Mouse (Mus musculus) embryonic facial prominence, embryonic 15.5 days (tissue): ENCODE results near the gene Thbs4. TPM values are rescaled to one million over a fixed set of nuclear protein-coding genes. Genes with fewer than 3 reads are reported as not detected.

Source experiments
- ATAC-seq: fragments of 200-750 bp; cut with Nextera tagmentation; 2 replicates; pipeline ENCODE4 v1.8.0; 2017; ENCODE audit warnings: low read depth, moderate TSS enrichment; ENCODE audit not compliant: insufficient number of reproducible peaks, low FRiP score, low TSS enrichment
- H3K27ac ChIP-seq: fragments of 300-500 bp; sonication (generic); replicated peaks from 2 replicates; pipeline ENCODE4 v1.5.1; 2015; ENCODE audit warnings: mild to moderate bottlenecking, inconsistent platforms
- H3K27me3 ChIP-seq: fragments of 300-500 bp; sonication (generic); 2 replicates; pipeline ENCODE4 v1.6.1; 2015; ENCODE audit warnings: inconsistent platforms
- H3K36me3 ChIP-seq: fragments of 300-500 bp; sonication (generic); 2 replicates; pipeline ENCODE4 v1.6.1; 2015; ENCODE audit warnings: mild to moderate bottlenecking, inconsistent platforms
- H3K4me1 ChIP-seq: fragments of 300-500 bp; sonication (generic); 2 replicates; pipeline ENCODE4 v1.6.1; 2015; ENCODE audit warnings: inconsistent platforms
- H3K4me2 ChIP-seq: fragments of 300-500 bp; sonication (generic); replicated peaks from 2 replicates; pipeline ENCODE4 v1.6.1; 2015; ENCODE audit warnings: mild to moderate bottlenecking, inconsistent platforms
- H3K4me3 ChIP-seq: fragments of 300-500 bp; sonication (generic); replicated peaks from 2 replicates; pipeline ENCODE4 v1.5.1; 2015; ENCODE audit warnings: mild to moderate bottlenecking, inconsistent platforms
- H3K9ac ChIP-seq: fragments of 300-500 bp; sonication (generic); 2 replicates; pipeline ENCODE4 v1.6.1; 2015; ENCODE audit warnings: inconsistent platforms
- H3K9me3 ChIP-seq: fragments of 300-500 bp; sonication (generic); replicated peaks from 2 replicates; pipeline ENCODE4 v1.6.1; 2016; ENCODE audit warnings: inconsistent platforms
- WGBS: fragments of 180-500 bp; shearing (Covaris S2); methylation state at CpG from one replicate; pipeline ENCODE4 v1.1.7; 2015; 5-methylcytosine and 5-hydroxymethylcytosine counted together
- polyA plus RNA-seq: library from polyadenylated mRNA; unstranded; fragments of >200 nt; fragmentation: Nextera tagmentation; extraction: Ambion mirVana; gene quantifications from 2 replicates; pipeline ENCODE4 v1.2.1, GENCODE M21; 2015

Thbs4 gene
- polyA plus RNA-seq, 1 experiment from 2014 or later, result 30.8 TPM

GRCm38 (mm10) chr13:92760519-92760918, 34.1 kb downstream of the Thbs4 start:
- 85% methylated on average over 6 of the region's 6 CpGs for WGBS
- H3K4me2 ChIP-seq, result no peak overlapping the region
- H3K27ac ChIP-seq, result no peak overlapping the region
- H3K4me1 ChIP-seq, result no peaks in the 10 kb centered on the region
- no peak for ATAC-seq
- H3K36me3 ChIP-seq, result no peaks in the 10 kb centered on the region
- H3K27me3 ChIP-seq, result no peaks in the 10 kb centered on the region; the same call in 1 of the 2 replicates
- H3K9me3 ChIP-seq, result no peaks in the 10 kb centered on the region
- H3K9ac ChIP-seq, result no peak overlapping the region
- H3K4me3 ChIP-seq, result no peak overlapping the region

DNA sequence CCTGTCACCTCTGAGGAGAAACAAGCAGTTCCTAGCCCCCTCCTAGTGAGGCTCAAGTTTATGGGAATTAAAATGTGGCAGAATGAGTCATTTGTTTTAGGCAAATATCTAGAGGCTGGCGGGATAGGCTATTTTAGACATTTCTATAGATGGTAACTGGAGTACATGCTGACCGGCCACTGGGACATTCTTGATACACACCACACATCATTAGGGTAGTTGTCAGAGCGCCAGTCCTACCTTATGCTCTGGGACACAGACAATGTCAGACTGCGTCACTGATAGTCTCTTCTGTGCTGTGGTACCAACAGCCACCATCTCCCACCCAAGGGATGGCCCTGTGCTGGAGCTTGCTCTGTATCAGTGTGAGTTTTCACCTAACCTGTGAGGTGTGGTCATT, 35.5 kb downstream of the Thbs4 start:
- Histone ChIP-seq H3K4me2 (no peak overlapping the region), H3K9me3 (no peaks in the 10 kb centered on the region), H3K9ac (no peak overlapping the region), H3K4me3 (no peak overlapping the region), H3K27ac (no peak overlapping the region), H3K4me1 (no peaks in the 10 kb centered on the region), H3K27me3 (no peaks in the 10 kb centered on the region; the same call in 1 of the 2 replicates), H3K36me3 (no peaks in the 10 kb centered on the region)
- ATAC-seq, result no peak
- WGBS, result 88% methylated on average over 4 of the region's 4 CpGs

DNA sequence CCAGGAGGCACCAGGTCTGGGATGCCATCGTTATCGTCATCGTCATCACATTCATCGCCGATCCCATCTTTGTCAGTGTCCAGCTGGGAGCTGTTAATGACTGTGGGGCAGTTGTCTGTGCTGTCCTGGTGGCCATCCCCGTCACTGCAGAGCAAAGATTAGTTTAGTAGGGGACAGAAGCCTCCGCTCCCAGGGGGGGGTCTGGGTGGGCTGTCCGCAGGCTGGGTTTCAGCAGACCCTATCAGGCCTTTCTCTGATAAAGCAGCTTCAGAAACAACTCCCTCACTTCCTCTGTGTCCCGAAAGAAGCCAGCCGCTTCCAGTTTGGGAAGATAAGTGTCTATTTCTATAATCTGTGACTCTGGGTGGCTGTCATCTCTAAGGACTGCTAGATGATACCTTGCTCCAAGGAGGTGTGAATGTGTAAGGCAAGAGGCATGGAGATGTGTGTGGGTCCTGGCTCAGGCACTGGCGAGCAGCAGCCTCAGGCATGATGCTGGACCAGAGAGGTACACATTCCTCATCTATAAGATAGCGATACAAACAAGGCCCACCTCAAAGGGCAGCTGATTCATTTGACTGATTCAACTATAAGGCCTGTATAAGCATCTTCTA, 36.5 kb downstream of the Thbs4 start:
- no peak overlapping the region for H3K4me2 ChIP-seq
- H3K4me3 ChIP-seq, result no peak overlapping the region
- no peaks in the 10 kb centered on the region for H3K36me3 ChIP-seq
- no peaks in the 10 kb centered on the region; the same call in 1 of the 2 replicates for H3K27me3 ChIP-seq
- no peaks in the 10 kb centered on the region for H3K9me3 ChIP-seq
- H3K4me1 ChIP-seq, result no peaks in the 10 kb centered on the region
- H3K27ac ChIP-seq, result no peak overlapping the region
- WGBS, result 83% methylated on average over 12 of the region's 12 CpGs
- no peak overlapping the region for H3K9ac ChIP-seq
- no peak for ATAC-seq

DNA sequence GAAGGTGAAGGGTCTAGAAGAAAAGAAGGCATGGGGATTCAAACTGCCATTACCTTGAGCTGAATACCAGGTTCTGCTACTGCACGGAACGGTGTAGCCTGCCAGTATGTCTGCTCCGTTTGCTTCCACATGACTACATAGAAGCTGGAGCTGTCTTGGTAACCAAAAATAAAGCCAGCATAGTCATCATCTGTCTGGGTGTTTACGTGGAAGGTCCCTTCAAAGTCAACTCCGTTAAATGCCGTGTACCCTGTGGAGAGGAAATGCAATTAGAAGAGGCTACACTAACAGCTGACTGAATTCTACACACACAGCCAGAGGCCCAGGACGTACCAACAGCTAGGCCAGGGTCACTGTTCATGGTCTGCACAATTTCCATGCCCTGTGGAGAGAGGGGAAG, 39.6 kb downstream of the Thbs4 start:
- H3K4me1 ChIP-seq, result 0 out of 2 replicates have a peak, but pooled peaks cover 6% of the 10 kb centered on the region
- WGBS, result 79% methylated on average over 7 of the region's 7 CpGs
- no peaks in the 10 kb centered on the region for H3K36me3 ChIP-seq
- no peak for ATAC-seq
- no peak overlapping the region for H3K4me3 ChIP-seq
- H3K9me3 ChIP-seq, result no peaks in the 10 kb centered on the region
- no peak overlapping the region for H3K27ac ChIP-seq
- no peak overlapping the region for H3K4me2 ChIP-seq
- H3K9ac ChIP-seq, result no peak overlapping the region
- H3K27me3 ChIP-seq, result no peaks in the 10 kb centered on the region; the same call in 1 of the 2 replicates

DNA sequence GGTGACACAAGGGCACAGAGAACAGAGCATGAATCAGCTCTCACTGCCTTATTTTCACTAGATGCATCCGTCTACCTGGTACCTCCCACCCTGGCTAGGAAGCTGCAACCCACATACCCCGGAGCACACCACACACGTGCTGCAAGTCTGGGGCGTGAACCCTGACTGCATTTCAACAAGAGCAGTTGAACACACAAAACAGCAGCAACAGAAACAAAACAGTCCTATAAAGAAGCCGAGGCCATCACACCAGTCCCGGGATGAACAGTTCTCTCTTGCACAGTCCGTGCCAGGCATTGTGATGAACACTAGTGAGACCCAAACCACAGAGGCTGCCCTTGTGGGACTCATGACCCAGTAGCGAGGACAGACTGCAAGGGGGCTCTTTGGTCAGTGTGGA, 40.9 kb downstream of the Thbs4 start:
- Histone ChIP-seq H3K27me3 (no peaks in the 10 kb centered on the region), H3K9ac (no peak overlapping the region), H3K27ac (no peak overlapping the region), H3K9me3 (no peaks in the 10 kb centered on the region), H3K4me3 (no peak overlapping the region), H3K4me1 (0 out of 2 replicates have a peak, but pooled peaks cover 6% of the 10 kb centered on the region), H3K36me3 (no peaks in the 10 kb centered on the region), H3K4me2 (no peak overlapping the region)
- 87% methylated on average over 8 of the region's 8 CpGs for WGBS
- no peak for ATAC-seq

GRCm38 (mm10) chr13:92751726-92752565, 42.7 kb downstream of the Thbs4 start:
- Histone ChIP-seq H3K27me3 (no peaks in the 10 kb centered on the region), H3K4me2 (peak overlapping the region; percentile 45), H3K36me3 (no peaks in the 10 kb centered on the region), H3K4me3 (peak overlapping the region; percentile 19; the same call in 1 of the 2 replicates), H3K4me1 (0 out of 2 replicates have a peak, but pooled peaks cover 6% of the 10 kb centered on the region), H3K27ac (no peak overlapping the region), H3K9ac (no peak overlapping the region), H3K9me3 (no peaks in the 10 kb centered on the region)
- ATAC-seq, result peak; percentile 72
- 56% methylated on average over 21 of the region's 21 CpGs for WGBS

- H3K4me3 ChIP-seq, result peak overlapping the region; percentile 19
- H3K4me1 ChIP-seq, result 0 out of 2 replicates have a peak, but pooled peaks cover 6% of the 10 kb centered on the region
- H3K9me3 ChIP-seq, result no peaks in the 10 kb centered on the region
- peak; percentile 35; the same call in 1 of the 2 replicates for ATAC-seq
- no peak overlapping the region for H3K9ac ChIP-seq
- H3K27ac ChIP-seq, result no peak overlapping the region
- no peaks in the 10 kb centered on the region for H3K36me3 ChIP-seq
- WGBS, result 4% methylated on average over 7 of the region's 7 CpGs
- no peaks in the 10 kb centered on the region for H3K27me3 ChIP-seq
- H3K4me2 ChIP-seq, result peak overlapping the region; percentile 45
Measured at GRCm38 (mm10) chr13:92750976-92751518, 43.6 kb downstream of the Thbs4 start.

- Histone ChIP-seq H3K9me3 (no peaks in the 10 kb centered on the region), H3K27ac (no peak overlapping the region), H3K4me2 (no peak overlapping the region), H3K36me3 (no peaks in the 10 kb centered on the region), H3K27me3 (no peaks in the 10 kb centered on the region), H3K4me1 (0 out of 2 replicates have a peak, but pooled peaks cover 5% of the 10 kb centered on the region), H3K4me3 (no peak overlapping the region), H3K9ac (no peak overlapping the region)
- ATAC-seq, result no peak
- 72% methylated on average over 5 of the region's 5 CpGs for WGBS
Measured at GRCm38 (mm10) chr13:92743337-92743736, 51.3 kb downstream of the Thbs4 start.

DNA sequence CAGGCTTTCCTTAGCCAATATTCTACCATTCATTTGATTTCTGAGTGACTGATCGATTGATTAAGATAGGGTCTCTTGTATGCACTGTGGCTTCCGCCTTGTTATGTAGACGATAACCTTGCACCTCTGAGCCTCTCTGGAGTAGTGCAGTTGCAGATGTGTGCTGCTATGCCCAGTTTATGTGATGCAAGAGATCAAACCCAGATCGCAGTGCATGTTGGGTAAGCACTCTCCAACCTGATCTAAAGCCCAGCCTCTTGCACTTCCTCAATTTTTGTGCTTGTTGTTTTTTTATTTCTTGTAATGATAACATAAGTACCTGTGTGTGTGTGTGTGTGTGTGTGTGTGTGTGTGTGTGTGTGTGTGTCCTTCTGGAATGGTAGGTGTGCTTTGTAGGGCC, 51.7 kb downstream of the Thbs4 start:
- H3K9me3 ChIP-seq, result no peaks in the 10 kb centered on the region
- no peak overlapping the region for H3K4me3 ChIP-seq
- H3K9ac ChIP-seq, result no peak overlapping the region
- WGBS, result 88% methylated on average over 4 of the region's 4 CpGs
- ATAC-seq, result no peak
- H3K36me3 ChIP-seq, result no peaks in the 10 kb centered on the region
- H3K4me1 ChIP-seq, result 0 out of 2 replicates have a peak, but pooled peaks cover 5% of the 10 kb centered on the region
- no peak overlapping the region for H3K4me2 ChIP-seq
- H3K27ac ChIP-seq, result no peak overlapping the region
- H3K27me3 ChIP-seq, result no peaks in the 10 kb centered on the region

GRCm38 (mm10) chr13:92740671-92741270, 53.8 kb downstream of the Thbs4 start:
- WGBS, result 9% methylated on average over 2 of the region's 2 CpGs
- Histone ChIP-seq H3K27me3 (no peaks in the 10 kb centered on the region), H3K4me3 (no peak overlapping the region), H3K36me3 (no peaks in the 10 kb centered on the region), H3K4me2 (no peak overlapping the region), H3K9ac (no peak overlapping the region), H3K4me1 (0 out of 2 replicates have a peak, but pooled peaks cover 5% of the 10 kb centered on the region), H3K27ac (no peak overlapping the region), H3K9me3 (no peaks in the 10 kb centered on the region)
- ATAC-seq, result no peak

DNA sequence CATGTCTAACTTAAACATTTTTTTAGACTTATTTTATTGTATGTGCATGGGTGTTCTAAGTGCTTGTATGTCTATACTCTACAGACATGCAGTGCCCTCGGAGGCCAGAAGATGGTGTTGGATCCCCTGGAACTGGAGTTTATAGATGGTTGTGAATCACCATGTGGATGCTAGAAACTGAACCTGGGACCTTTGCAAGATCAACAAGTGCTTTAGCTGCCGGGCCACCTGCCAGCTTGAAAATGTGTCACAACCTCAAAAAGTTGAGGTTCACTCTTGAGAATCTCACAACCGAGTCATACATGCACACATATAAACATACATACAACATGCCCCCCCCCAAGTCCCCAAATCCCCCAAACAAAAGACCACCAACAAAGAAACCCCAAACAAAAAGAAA, 54.8 kb downstream of the Thbs4 start:
- Histone ChIP-seq H3K4me2 (no peak overlapping the region), H3K4me1 (0 out of 2 replicates have a peak, but pooled peaks cover 5% of the 10 kb centered on the region), H3K9me3 (no peaks in the 10 kb centered on the region), H3K36me3 (no peaks in the 10 kb centered on the region), H3K27me3 (no peaks in the 10 kb centered on the region), H3K4me3 (no peak overlapping the region), H3K9ac (no peak overlapping the region), H3K27ac (no peak overlapping the region)
- WGBS, result 84% methylated on average over 3 of the region's 3 CpGs
- ATAC-seq, result no peak
